Mouse (Mus musculus) liver, adult 2 months (tissue): Measurements from ENCODE around the gene Slc25a25.

Experiments used
- CTCF ChIP-seq: fragments of 200-500 bp; IDR thresholded peaks from 2 replicates; pipeline ENCODE4 v1.5.1; 2011; ENCODE audit warnings: low read depth, low read length, control low read depth
- POLR2A ChIP-seq: fragments of 200-500 bp; IDR thresholded peaks from 2 replicates; pipeline ENCODE4 v1.6.1; 2011; ENCODE audit warnings: low read length, control low read depth; ENCODE audit not compliant: insufficient read depth; ENCODE audit errors: extremely low read depth

DNA sequence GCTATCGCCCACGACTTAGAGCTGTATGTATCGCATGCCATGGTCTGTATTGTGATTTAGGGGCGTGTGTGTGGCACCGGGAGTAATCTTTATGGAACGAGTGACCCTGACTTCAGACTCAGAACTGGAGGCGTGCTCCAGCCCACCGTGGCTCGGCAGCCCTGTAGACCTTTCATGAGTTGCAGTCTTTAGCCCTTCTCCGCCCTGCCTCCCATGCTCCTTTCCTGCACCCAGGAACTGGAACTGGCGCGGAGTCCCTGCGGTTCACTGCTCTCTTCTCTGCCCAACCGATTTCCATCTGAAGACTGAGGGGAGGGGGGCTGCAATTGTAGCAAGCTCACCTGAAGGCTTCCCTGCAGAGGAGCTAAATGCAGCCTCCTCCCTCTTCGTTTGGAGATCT lies 54.5 kb downstream of the Slc25a25 start:
- TF ChIP-seq CTCF (no peak), POLR2A (no peak)
